Mouse (Mus musculus) midbrain, postnatal 0 days (tissue): ENCODE data around the gene Clk3. TPM values are rescaled to one million over a fixed set of nuclear protein-coding genes. Genes with fewer than 3 reads are reported as not detected.

Source experiments
- ATAC-seq: fragments of 200-750 bp; cut with Nextera tagmentation; 2 replicates; pipeline ENCODE4 v1.8.0; 2017; ENCODE audit warnings: moderate number of reproducible peaks, mild to moderate bottlenecking, moderate TSS enrichment, moderate library complexity; ENCODE audit not compliant: low FRiP score
- DNase-seq: peaks from one replicate; pipeline ENCODE4 v3.0.0-alpha.2; 2015; ENCODE audit warnings: low spot score
- H3K27ac ChIP-seq: fragments of 300-500 bp; sonication (generic); 2 replicates; pipeline ENCODE4 v1.5.1; 2014; ENCODE audit warnings: low read depth, mild to moderate bottlenecking, low read length, mixed read lengths
- H3K27me3 ChIP-seq: fragments of 300-500 bp; sonication (generic); 2 replicates; pipeline ENCODE4 v1.6.1; 2014; ENCODE audit warnings: low read length, control low read depth, mixed read lengths; ENCODE audit not compliant: insufficient read depth
- H3K36me3 ChIP-seq: fragments of 300-500 bp; sonication (generic); 2 replicates; pipeline ENCODE4 v1.6.1; 2014; ENCODE audit warnings: low read length, control low read depth, mixed read lengths; ENCODE audit not compliant: insufficient read depth
- H3K4me1 ChIP-seq: fragments of 300-500 bp; sonication (generic); 2 replicates; pipeline ENCODE4 v1.6.1; 2014; ENCODE audit warnings: mild to moderate bottlenecking, control low read depth, antibody characterized with exemption, low read length, mixed read lengths; ENCODE audit not compliant: insufficient read depth
- H3K4me2 ChIP-seq: fragments of 300-500 bp; sonication (generic); 2 replicates; pipeline ENCODE4 v1.6.1; 2014; ENCODE audit warnings: low read depth, mild to moderate bottlenecking, low read length, mixed read lengths; ENCODE audit not compliant: poor library complexity, severe bottlenecking
- H3K4me3 ChIP-seq: fragments of 300-500 bp; sonication (generic); 2 replicates; pipeline ENCODE4 v1.5.1; 2014; ENCODE audit warnings: low read depth, mild to moderate bottlenecking, low read length, moderate library complexity
- H3K9ac ChIP-seq: fragments of 300-500 bp; sonication (generic); replicated peaks from 2 replicates; pipeline ENCODE4 v1.6.1; 2014; ENCODE audit warnings: mild to moderate bottlenecking, low read length, moderate library complexity, mixed read lengths; ENCODE audit not compliant: poor library complexity, severe bottlenecking
- H3K9me3 ChIP-seq: fragments of 300-500 bp; sonication (generic); 2 replicates; pipeline ENCODE4 v1.6.1; 2016; ENCODE audit warnings: low read length, control low read depth
- CTCF ChIP-seq: IDR thresholded peaks from 2 replicates; pipeline ENCODE4 v1.5.1; 2016; ENCODE audit warnings: antibody characterized with exemption, mild to moderate bottlenecking
- WGBS: fragments of 180-500 bp; shearing (Covaris S2); extraction: QIAGEN DNeasy Blood & Tissue Kit; methylation state at CpG from one replicate; pipeline ENCODE4 v1.1.7; 2014; 5-methylcytosine and 5-hydroxymethylcytosine counted together
- polyA plus RNA-seq: library from polyadenylated mRNA; unstranded; fragments of >200 nt; fragmentation: Nextera tagmentation; extraction: Ambion mirVana; gene quantifications from 2 replicates; pipeline ENCODE4 v1.2.1, GENCODE M21; 2015
- total RNA-seq: library from RNA; depleted of rRNA; stranded (reverse); fragments of >200 nt; gene quantifications from 2 replicates; pipeline ENCODE4 v1.2.3, GENCODE M21; 2014

Clk3 gene
- total and polyA plus RNA-seq, 2 experiments from 2014 or later = 53.4 to 83.7 TPM

DNA sequence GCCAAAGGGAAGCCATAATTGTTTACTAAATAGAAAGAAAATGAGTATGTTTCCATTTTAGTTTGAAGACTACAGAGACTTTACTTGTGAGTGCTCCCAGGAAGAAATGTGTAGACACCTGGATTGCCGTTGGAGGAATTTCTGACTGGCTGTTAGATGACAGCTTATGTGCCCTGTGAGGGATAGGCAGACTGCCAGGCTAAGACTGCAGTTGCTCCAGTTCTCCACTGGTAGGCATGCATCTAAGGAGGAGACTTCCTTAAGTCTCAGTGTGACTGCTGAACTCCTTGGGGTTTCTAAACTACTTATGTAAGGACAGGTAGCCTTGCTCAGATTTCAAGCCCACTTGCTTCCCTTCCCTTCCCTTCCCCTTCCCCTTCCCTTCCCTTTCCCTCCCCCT, 37.3 kb downstream of the Clk3 start:
- no peaks in the 10 kb centered on the region for H3K4me1 ChIP-seq
- WGBS = 96% methylated on average over 1 of the region's 1 CpGs
- H3K27me3 ChIP-seq = no peaks in the 10 kb centered on the region
- H3K4me2 ChIP-seq = no peak overlapping the region
- no peak overlapping the region for H3K9ac ChIP-seq
- H3K36me3 ChIP-seq = peaks cover 8% of the 10 kb centered on the region; the same call in 1 of the 2 replicates
- ATAC-seq = no peak
- H3K27ac ChIP-seq = no peak overlapping the region
- DNase-seq = no peak
- 0 out of 2 replicates have a peak, but pooled peaks have one; percentile 10 for TF ChIP-seq CTCF
- H3K9me3 ChIP-seq = no peaks in the 10 kb centered on the region
- H3K4me3 ChIP-seq = no peak overlapping the region

- Histone ChIP-seq H3K4me3 (no peak overlapping the region), H3K9me3 (no peaks in the 10 kb centered on the region), H3K27ac (no peak overlapping the region), H3K27me3 (no peaks in the 10 kb centered on the region), H3K36me3 (peaks cover 8% of the 10 kb centered on the region; the same call in 1 of the 2 replicates), H3K4me1 (no peaks in the 10 kb centered on the region), H3K9ac (no peak overlapping the region), H3K4me2 (no peak overlapping the region)
- TF ChIP-seq CTCF = no peak
- ATAC-seq (no peak), DNase-seq (no peak)
- 97% methylated on average over 3 of the region's 3 CpGs for WGBS
Observed at GRCm38 (mm10) chr9:57724701-57725100, 41.0 kb downstream of the Clk3 start.

DNA sequence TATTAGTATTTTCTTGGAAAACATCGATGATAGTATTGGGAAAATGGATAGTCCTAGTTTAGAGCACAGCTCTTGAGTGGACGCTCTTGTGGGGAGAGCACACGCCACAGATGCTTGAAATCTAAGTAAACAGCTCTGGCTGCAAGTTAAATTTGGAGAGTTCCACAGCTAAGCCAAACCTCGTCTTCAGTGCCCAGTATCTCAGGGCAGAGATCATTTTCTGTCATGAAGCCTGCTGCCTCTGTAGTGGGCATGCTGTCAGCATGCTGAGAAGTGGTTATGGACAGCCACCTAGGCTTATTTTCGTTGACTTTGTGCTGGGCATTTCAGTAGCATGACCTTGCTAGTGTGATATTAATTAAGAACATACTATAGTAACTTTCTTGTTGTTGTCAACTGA, 41.9 kb downstream of the Clk3 start:
- peaks cover 8% of the 10 kb centered on the region; the same call in 1 of the 2 replicates for H3K36me3 ChIP-seq
- no peaks in the 10 kb centered on the region for H3K27me3 ChIP-seq
- ATAC-seq (no peak), DNase-seq (no peak)
- no peaks in the 10 kb centered on the region for H3K4me1 ChIP-seq
- WGBS = 82% methylated on average over 5 of the region's 5 CpGs
- TF ChIP-seq CTCF = no peak
- H3K4me2 ChIP-seq = no peak overlapping the region
- H3K4me3 ChIP-seq = no peak overlapping the region
- H3K27ac ChIP-seq = 0 out of 2 replicates have a peak overlapping the region, but pooled peaks have one; percentile 34
- H3K9ac ChIP-seq = no peak overlapping the region
- H3K9me3 ChIP-seq = no peaks in the 10 kb centered on the region

GRCm38 (mm10) chr9:57723315-57723715, 42.3 kb downstream of the Clk3 start:
- WGBS = 63% methylated on average over 5 of the region's 5 CpGs
- no peak overlapping the region for H3K4me3 ChIP-seq
- H3K4me1 ChIP-seq = no peaks in the 10 kb centered on the region
- H3K4me2 ChIP-seq = no peak overlapping the region
- H3K9me3 ChIP-seq = no peaks in the 10 kb centered on the region
- peak; percentile 72 for DNase-seq
- H3K27ac ChIP-seq = 0 out of 2 replicates have a peak overlapping the region, but pooled peaks have one; percentile 34
- ATAC-seq = no peak
- H3K36me3 ChIP-seq = peaks cover 11% of the 10 kb centered on the region
- H3K9ac ChIP-seq = no peak overlapping the region
- no peak for TF ChIP-seq CTCF
- no peaks in the 10 kb centered on the region for H3K27me3 ChIP-seq

DNA sequence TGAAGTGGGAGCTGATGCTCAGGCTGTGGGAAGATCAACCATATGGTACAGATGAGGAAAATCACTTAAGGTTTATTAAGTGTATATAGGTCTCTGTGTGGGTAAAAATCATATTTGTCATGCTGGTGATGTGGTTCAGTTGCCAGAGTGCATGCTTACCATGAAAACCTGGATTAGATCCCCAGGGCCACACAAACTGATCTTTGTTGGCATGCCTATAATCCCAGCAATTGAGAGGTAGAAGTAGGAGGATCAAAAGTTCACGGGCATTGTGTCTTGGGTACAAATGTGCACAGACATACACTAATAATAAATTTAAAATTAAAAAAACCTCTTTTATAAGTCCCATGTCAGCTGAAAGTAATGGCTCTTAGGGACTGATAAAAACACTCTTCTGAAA, 43.3 kb downstream of the Clk3 start:
- Histone ChIP-seq H3K27me3 (no peaks in the 10 kb centered on the region), H3K9ac (no peak overlapping the region), H3K9me3 (no peaks in the 10 kb centered on the region), H3K4me1 (no peaks in the 10 kb centered on the region), H3K4me3 (no peak overlapping the region), H3K27ac (no peak overlapping the region), H3K36me3 (peaks cover 15% of the 10 kb centered on the region), H3K4me2 (no peak overlapping the region)
- no peak for DNase-seq
- ATAC-seq = no peak
- 86% methylated on average over 1 of the region's 1 CpGs for WGBS
- TF ChIP-seq CTCF = no peak

GRCm38 (mm10) chr9:57720736-57721135, 44.9 kb downstream of the Clk3 start:
- Histone ChIP-seq H3K4me2 (no peak overlapping the region), H3K9me3 (no peaks in the 10 kb centered on the region), H3K27me3 (no peaks in the 10 kb centered on the region), H3K4me3 (no peak overlapping the region), H3K9ac (no peak overlapping the region), H3K27ac (no peak overlapping the region), H3K36me3 (peaks cover 19% of the 10 kb centered on the region), H3K4me1 (no peaks in the 10 kb centered on the region)
- no peak for TF ChIP-seq CTCF
- no peak for DNase-seq
- ATAC-seq = no peak
- 93% methylated on average over 3 of the region's 3 CpGs for WGBS
